Mouse (Mus musculus) liver, embryonic 15.5 days (tissue): Measurements from ENCODE around the gene Tprg. TPM values are rescaled to one million over a fixed set of nuclear protein-coding genes. Genes with fewer than 3 reads are reported as not detected.

ENCODE experiments used
- ATAC-seq: fragments of 200-750 bp; cut with Nextera tagmentation; 2 replicates; pipeline ENCODE4 v1.8.0; 2017; ENCODE audit warnings: moderate number of reproducible peaks, mild to moderate bottlenecking, moderate library complexity; ENCODE audit not compliant: insufficient read depth
- H3K27ac ChIP-seq: fragments of 300-500 bp; sonication (generic); replicated peaks from 2 replicates; pipeline ENCODE4 v1.5.1; 2015; ENCODE audit warnings: mild to moderate bottlenecking, inconsistent platforms
- H3K27me3 ChIP-seq: fragments of 300-500 bp; sonication (generic); 2 replicates; pipeline ENCODE4 v1.6.1; 2015; ENCODE audit warnings: mild to moderate bottlenecking, inconsistent platforms
- H3K36me3 ChIP-seq: fragments of 300-500 bp; sonication (generic); replicated peaks from 2 replicates; pipeline ENCODE4 v1.6.1; 2015; ENCODE audit warnings: moderate library complexity, mild to moderate bottlenecking, inconsistent platforms
- H3K4me1 ChIP-seq: fragments of 300-500 bp; sonication (generic); replicated peaks from 2 replicates; pipeline ENCODE4 v1.6.1; 2015; ENCODE audit warnings: inconsistent platforms
- H3K4me2 ChIP-seq: fragments of 300-500 bp; sonication (generic); 2 replicates; pipeline ENCODE4 v1.6.1; 2015; ENCODE audit warnings: moderate library complexity, mild to moderate bottlenecking, inconsistent platforms
- H3K4me3 ChIP-seq: fragments of 300-500 bp; sonication (generic); replicated peaks from 2 replicates; pipeline ENCODE4 v1.5.1; 2015; ENCODE audit warnings: mild to moderate bottlenecking, inconsistent platforms
- H3K9ac ChIP-seq: fragments of 300-500 bp; sonication (generic); 2 replicates; pipeline ENCODE4 v1.6.1; 2015; ENCODE audit warnings: moderate library complexity, mild to moderate bottlenecking, inconsistent platforms
- H3K9me3 ChIP-seq: fragments of 300-500 bp; sonication (generic); replicated peaks from 2 replicates; pipeline ENCODE4 v1.6.1; 2016; ENCODE audit warnings: inconsistent platforms
- WGBS: fragments of 180-500 bp; shearing (Covaris S2); methylation state at CpG from one replicate; pipeline ENCODE4 v1.1.7; 2015; ENCODE audit warnings: mixed read lengths; ENCODE audit not compliant: insufficient replicate concordance; 5-methylcytosine and 5-hydroxymethylcytosine counted together
- polyA plus RNA-seq: library from polyadenylated mRNA; unstranded; fragments of >200 nt; fragmentation: Nextera tagmentation; extraction: Ambion mirVana; gene quantifications from 2 replicates; pipeline ENCODE4 v1.2.1, GENCODE M21; 2015

Gene Tprg
- polyA plus RNA-seq, 1 experiment from 2014 or later, result not detected

GRCm38 (mm10) chr16:25404156-25404555 is 117.5 kb downstream of the Tprg start:
- ATAC-seq, result no peak
- Histone ChIP-seq H3K4me3 (no peak overlapping the region), H3K9ac (no peak overlapping the region), H3K36me3 (no peaks in the 10 kb centered on the region), H3K27me3 (no peaks in the 10 kb centered on the region), H3K4me2 (no peak overlapping the region), H3K27ac (no peak overlapping the region), H3K4me1 (no peaks in the 10 kb centered on the region), H3K9me3 (no peaks in the 10 kb centered on the region)
- 63% methylated on average over 6 of the region's 6 CpGs for WGBS

DNA sequence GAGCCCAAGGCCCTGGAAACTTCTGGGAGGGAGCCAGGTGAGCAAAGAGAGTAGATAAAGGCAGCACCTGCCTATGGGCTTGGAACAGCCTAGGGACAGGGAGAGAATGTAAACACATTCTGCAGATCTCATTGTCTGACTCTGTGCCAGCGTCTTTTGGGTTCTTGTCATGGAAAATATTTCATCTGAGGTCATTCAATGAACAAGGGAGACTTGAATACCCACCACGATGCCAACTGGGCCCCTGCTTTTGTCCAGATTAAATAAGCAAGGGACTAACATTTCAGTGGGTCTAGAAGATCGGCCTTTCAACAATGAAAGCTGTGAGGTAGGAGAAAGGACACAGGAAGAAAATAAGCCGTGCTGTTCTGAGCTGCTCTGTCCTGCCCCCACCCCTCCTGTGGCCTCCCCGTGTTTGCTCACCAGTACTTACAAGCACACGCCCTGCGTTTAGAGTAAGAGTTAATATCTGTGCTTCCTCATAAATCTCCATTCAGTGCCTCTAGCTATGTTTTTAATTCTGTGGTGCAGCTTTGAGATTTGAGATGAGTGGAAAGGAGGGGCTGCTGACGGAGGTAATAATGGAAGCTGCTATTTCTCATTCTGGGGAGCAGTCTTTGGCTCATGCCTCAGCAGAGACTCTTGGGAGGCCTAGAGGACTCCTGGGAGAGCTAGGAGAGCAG is 120.7 kb downstream of the Tprg start:
- Histone ChIP-seq H3K27ac (no peak overlapping the region), H3K9me3 (no peaks in the 10 kb centered on the region), H3K4me3 (no peak overlapping the region), H3K4me1 (no peaks in the 10 kb centered on the region), H3K4me2 (no peak overlapping the region), H3K9ac (no peak overlapping the region), H3K36me3 (no peaks in the 10 kb centered on the region), H3K27me3 (no peaks in the 10 kb centered on the region)
- 43% methylated on average over 8 of the region's 8 CpGs for WGBS
- ATAC-seq, result no peak

DNA sequence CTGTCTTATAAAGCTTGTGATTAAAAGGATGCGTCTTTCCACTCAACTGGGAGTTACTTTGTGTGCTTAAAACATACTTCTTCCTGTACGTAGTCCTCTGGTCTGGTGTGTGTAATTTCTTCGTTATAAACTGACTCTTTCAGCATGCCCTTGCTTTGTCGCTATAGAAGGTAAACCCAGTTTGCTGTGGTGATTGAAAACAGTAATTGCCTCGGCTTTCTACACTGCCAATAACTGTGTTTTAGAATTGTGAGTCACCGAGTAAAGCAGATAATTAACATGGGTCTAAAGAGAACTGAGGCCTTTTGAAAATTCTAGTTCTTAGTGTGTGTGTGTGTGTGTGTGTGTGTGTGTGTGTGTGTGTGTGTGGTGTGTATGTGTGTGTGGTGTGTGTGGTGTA is 121.4 kb downstream of the Tprg start:
- Histone ChIP-seq H3K9ac (no peak overlapping the region), H3K4me2 (no peak overlapping the region), H3K9me3 (no peaks in the 10 kb centered on the region), H3K4me3 (no peak overlapping the region), H3K27me3 (no peaks in the 10 kb centered on the region), H3K4me1 (no peaks in the 10 kb centered on the region), H3K36me3 (no peaks in the 10 kb centered on the region), H3K27ac (no peak overlapping the region)
- no peak for ATAC-seq
- WGBS, result 61% methylated on average over 6 of the region's 6 CpGs

DNA sequence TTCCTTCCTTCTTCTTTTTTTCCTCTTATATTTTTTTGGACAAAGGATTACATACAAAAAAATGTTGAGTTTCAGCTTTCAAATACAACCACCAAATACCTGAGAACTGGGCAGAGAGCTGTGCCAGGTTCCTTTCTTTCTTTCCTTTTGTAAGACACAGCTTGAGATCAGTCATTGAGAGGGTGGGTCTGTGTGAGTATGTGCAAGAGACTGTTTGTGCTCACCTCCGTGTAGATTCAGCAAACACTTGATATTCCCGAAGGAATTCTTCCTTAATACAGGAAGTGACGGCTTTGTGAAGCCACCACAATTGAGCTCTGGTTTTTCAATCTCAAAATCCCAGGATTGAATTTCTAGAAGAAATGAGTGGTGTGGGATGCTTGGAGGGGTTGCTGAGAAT is 124.7 kb downstream of the Tprg start:
- Histone ChIP-seq H3K4me1 (no peaks in the 10 kb centered on the region), H3K27ac (no peak overlapping the region), H3K9ac (no peak overlapping the region), H3K4me3 (no peak overlapping the region), H3K9me3 (no peaks in the 10 kb centered on the region), H3K36me3 (no peaks in the 10 kb centered on the region), H3K27me3 (no peaks in the 10 kb centered on the region), H3K4me2 (no peak overlapping the region)
- no peak for ATAC-seq
- WGBS, result 50% methylated on average over 3 of the region's 3 CpGs

DNA sequence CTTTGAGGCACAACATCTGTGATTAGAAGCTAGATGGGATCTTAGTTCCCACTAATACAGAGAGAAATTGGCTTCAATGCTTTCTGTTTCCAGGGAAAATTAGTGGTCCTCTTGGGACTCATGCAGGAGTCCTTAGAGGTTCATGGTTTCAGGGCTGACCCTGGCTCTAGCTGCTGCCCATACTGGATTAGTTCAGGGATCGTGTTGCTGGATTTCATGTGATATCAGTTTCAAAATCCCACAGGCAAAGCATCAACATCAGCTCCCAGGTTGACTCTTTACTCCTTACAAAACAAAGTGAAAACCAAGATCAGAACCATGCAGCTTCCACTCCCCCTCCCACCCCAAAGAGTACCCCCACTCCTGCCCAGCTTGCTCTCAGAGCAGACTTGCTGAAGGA is 127.3 kb downstream of the Tprg start:
- WGBS, result 34% methylated on average over 1 of the region's 1 CpGs
- Histone ChIP-seq H3K4me3 (no peak overlapping the region), H3K36me3 (no peaks in the 10 kb centered on the region), H3K9ac (no peak overlapping the region), H3K4me2 (no peak overlapping the region), H3K27me3 (no peaks in the 10 kb centered on the region), H3K4me1 (no peaks in the 10 kb centered on the region), H3K9me3 (no peaks in the 10 kb centered on the region), H3K27ac (no peak overlapping the region)
- ATAC-seq, result no peak

DNA sequence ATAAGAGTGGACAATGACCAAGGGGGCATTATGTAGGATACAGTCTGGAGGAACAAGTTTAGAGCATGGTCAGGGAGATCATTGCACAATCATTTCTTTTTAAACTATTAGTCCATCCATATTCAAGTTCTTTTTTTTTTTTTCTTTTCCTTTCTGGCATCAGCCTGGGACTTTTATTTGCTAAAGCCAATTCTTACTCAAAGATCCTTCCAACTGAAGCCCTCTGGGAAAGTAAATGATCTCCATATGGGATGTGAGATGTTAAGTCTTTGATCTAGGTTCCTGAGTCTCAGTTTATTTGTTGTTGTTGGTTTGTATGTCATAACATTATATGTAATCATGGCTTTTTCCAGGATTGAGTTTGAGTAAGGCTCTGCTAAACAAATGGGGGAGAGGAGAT is 128.6 kb downstream of the Tprg start:
- no peaks in the 10 kb centered on the region for H3K36me3 ChIP-seq
- no peak overlapping the region for H3K9ac ChIP-seq
- H3K9me3 ChIP-seq, result no peaks in the 10 kb centered on the region
- no peak overlapping the region for H3K27ac ChIP-seq
- no peak for ATAC-seq
- H3K4me2 ChIP-seq, result no peak overlapping the region
- H3K27me3 ChIP-seq, result no peaks in the 10 kb centered on the region
- H3K4me3 ChIP-seq, result no peak overlapping the region
- H3K4me1 ChIP-seq, result no peaks in the 10 kb centered on the region

DNA sequence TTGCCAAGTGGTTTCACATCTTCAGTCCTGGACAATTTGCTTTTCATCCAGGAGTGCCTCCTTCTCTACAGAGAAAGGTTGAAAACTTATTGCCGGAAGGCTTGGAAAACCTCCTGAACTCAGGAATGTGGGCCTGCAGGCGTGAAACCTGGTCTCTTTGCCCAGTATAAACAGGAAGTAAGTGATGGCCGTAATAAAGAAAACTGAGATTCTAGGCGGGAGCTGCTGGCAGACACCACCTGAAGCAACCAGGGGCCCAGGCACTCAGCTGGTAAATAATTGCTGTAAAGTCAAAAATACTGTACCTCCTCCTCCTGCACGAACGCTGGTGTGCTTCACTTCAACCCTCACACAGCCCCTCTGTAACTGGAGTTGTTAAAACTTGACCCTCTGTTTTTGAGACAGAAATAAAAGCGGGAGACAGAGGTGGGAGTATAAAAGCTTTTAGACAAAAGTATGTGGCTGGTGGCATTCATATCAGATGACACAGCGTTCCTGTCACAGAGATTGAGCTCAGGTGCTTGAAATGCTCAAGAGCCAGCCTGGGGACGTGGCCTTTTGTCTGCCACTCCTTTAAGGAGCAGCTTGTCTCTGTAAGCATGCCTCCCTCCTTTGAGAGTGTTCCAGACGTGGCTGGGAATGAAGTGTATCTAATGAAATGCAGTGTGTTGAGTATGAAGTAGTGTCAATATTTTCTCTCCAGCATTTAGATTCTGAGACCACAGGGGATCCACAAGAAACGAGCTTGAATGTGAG is 131.4 kb downstream of the Tprg start:
- Histone ChIP-seq H3K4me2 (no peak overlapping the region), H3K4me1 (no peaks in the 10 kb centered on the region), H3K4me3 (no peak overlapping the region), H3K9ac (no peak overlapping the region), H3K36me3 (no peaks in the 10 kb centered on the region), H3K9me3 (no peaks in the 10 kb centered on the region), H3K27me3 (no peaks in the 10 kb centered on the region), H3K27ac (no peak overlapping the region)
- ATAC-seq, result no peak
- 37% methylated on average over 11 of the region's 11 CpGs for WGBS

DNA sequence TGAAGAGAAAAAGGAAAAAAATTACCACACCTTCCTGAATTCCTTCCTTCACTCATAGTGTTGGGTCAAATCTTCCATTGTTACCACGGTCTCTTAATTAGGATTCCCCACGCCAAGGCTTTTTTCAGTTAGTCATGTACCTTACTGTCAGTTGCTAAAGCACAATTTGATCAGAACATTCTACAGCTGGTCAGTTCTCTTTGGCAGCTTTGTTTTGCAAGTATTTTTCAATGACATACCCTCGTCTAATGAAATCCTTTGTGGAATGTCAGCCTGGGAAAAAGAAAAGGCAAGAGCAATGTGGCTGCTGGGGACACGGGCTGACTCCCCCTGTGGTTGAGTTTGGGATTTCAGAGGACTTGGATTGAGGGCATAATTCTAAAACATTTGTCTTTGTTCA is 136.4 kb downstream of the Tprg start:
- ATAC-seq, result no peak
- H3K27me3 ChIP-seq, result no peaks in the 10 kb centered on the region
- H3K9me3 ChIP-seq, result no peaks in the 10 kb centered on the region
- H3K4me3 ChIP-seq, result no peak overlapping the region
- no peaks in the 10 kb centered on the region for H3K36me3 ChIP-seq
- H3K9ac ChIP-seq, result no peak overlapping the region
- no peak overlapping the region for H3K27ac ChIP-seq
- H3K4me2 ChIP-seq, result no peak overlapping the region
- no peaks in the 10 kb centered on the region for H3K4me1 ChIP-seq
- 63% methylated on average over 4 of the region's 4 CpGs for WGBS

- ATAC-seq, result no peak
Measured at GRCm38 (mm10) chr16:25424001-25424400, 137.4 kb downstream of the Tprg start.

GRCm38 (mm10) chr16:25424915-25425314 is 138.3 kb downstream of the Tprg start:
- Histone ChIP-seq H3K36me3 (no peaks in the 10 kb centered on the region), H3K27me3 (no peaks in the 10 kb centered on the region), H3K4me3 (no peak overlapping the region), H3K9ac (no peak overlapping the region), H3K4me2 (no peak overlapping the region), H3K4me1 (no peaks in the 10 kb centered on the region), H3K9me3 (no peaks in the 10 kb centered on the region), H3K27ac (no peak overlapping the region)
- ATAC-seq, result no peak
- WGBS, result 70% methylated on average over 9 of the region's 9 CpGs

More at GRCm38 (mm10) chr16:25424001-25424400, 137.4 kb downstream of the Tprg start:
- Histone ChIP-seq H3K4me1 (no peaks in the 10 kb centered on the region), H3K9ac (no peak overlapping the region), H3K36me3 (no peaks in the 10 kb centered on the region), H3K27ac (no peak overlapping the region), H3K4me3 (no peak overlapping the region), H3K4me2 (no peak overlapping the region), H3K27me3 (no peaks in the 10 kb centered on the region), H3K9me3 (no peaks in the 10 kb centered on the region)
- WGBS, result 44% methylated on average over 4 of the region's 4 CpGs

DNA sequence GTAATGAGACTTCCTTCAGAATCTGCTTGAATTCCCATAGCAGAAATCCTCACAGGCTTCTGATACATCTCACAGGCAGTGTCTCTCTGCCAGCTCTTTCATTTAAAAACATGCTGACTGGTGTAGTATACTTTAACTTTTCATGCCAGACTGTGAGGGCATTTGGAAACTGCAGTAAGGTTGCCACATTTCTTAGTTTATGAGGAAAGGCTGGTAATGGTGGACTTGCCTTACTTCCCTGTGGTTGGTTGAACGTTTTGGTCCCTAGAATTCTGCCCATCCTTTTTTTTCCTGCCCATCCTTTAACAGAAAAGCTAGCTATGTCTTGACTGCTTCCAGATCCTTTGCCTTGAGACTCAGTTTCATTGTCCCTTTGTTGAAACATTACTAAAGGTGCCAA is 138.8 kb downstream of the Tprg start:
- Histone ChIP-seq H3K4me1 (no peaks in the 10 kb centered on the region), H3K27ac (no peak overlapping the region), H3K9me3 (no peaks in the 10 kb centered on the region), H3K9ac (no peak overlapping the region), H3K36me3 (no peaks in the 10 kb centered on the region), H3K4me3 (no peak overlapping the region), H3K27me3 (no peaks in the 10 kb centered on the region), H3K4me2 (no peak overlapping the region)
- ATAC-seq, result no peak
- WGBS, result 55% methylated on average over 1 of the region's 1 CpGs

- Histone ChIP-seq H3K9me3 (no peaks in the 10 kb centered on the region), H3K27ac (no peak overlapping the region), H3K4me1 (no peaks in the 10 kb centered on the region), H3K4me2 (no peak overlapping the region), H3K9ac (no peak overlapping the region), H3K4me3 (no peak overlapping the region), H3K27me3 (no peaks in the 10 kb centered on the region), H3K36me3 (no peaks in the 10 kb centered on the region)
- ATAC-seq, result no peak
- WGBS, result 8% methylated on average over 3 of the region's 3 CpGs
Measured at GRCm38 (mm10) chr16:25426261-25426660, 139.6 kb downstream of the Tprg start.
